Mouse (Mus musculus): ENCODE results near the gene Fev. TPM values are rescaled to one million over a fixed set of nuclear protein-coding genes. Genes with fewer than 3 reads are reported as not detected.

Fev gene
- total RNA-seq, 1 experiment from 2014 or later, result not detected

GRCm38 (mm10) chr1:74851001-74851775, 34.0 kb downstream of the Fev start:
- ATAC-seq (replicated peaks in 1 of 2; ENCODE audit: insufficient read depth in 1 of 2, low FRiP score in 2 of 2, low TSS enrichment in 1 of 2, low read depth in 1 of 2, poor library complexity in 2 of 2, severe bottlenecking in 2 of 2), result no peak

- no peak for ATAC-seq (replicated peaks in 1 of 2; ENCODE audit: insufficient read depth in 1 of 2, low FRiP score in 2 of 2, low TSS enrichment in 1 of 2, low read depth in 1 of 2, poor library complexity in 2 of 2, severe bottlenecking in 2 of 2)
These were observed 35.0 kb downstream of the Fev start for GRCm38 (mm10) chr1:74850251-74850650.

GRCm38 (mm10) chr1:74848946-74849345, 36.3 kb downstream of the Fev start:
- ATAC-seq (replicated peaks in 1 of 2; ENCODE audit: insufficient read depth in 1 of 2, low FRiP score in 2 of 2, low TSS enrichment in 1 of 2, low read depth in 1 of 2, poor library complexity in 2 of 2, severe bottlenecking in 2 of 2), result no peak

GRCm38 (mm10) chr1:74846341-74846740, 38.9 kb downstream of the Fev start:
- no peak for ATAC-seq (replicated peaks in 1 of 2; ENCODE audit: insufficient read depth in 1 of 2, low FRiP score in 2 of 2, low TSS enrichment in 1 of 2, low read depth in 1 of 2, poor library complexity in 2 of 2, severe bottlenecking in 2 of 2)

GRCm38 (mm10) chr1:74843090-74843489, 42.1 kb downstream of the Fev start:
- no peak for ATAC-seq (replicated peaks in 1 of 2; ENCODE audit: insufficient read depth in 1 of 2, low FRiP score in 2 of 2, low TSS enrichment in 1 of 2, low read depth in 1 of 2, poor library complexity in 2 of 2, severe bottlenecking in 2 of 2)

GRCm38 (mm10) chr1:74833255-74833654, 52.0 kb downstream of the Fev start:
- ATAC-seq (replicated peaks in 1 of 2; ENCODE audit: insufficient read depth in 1 of 2, low FRiP score in 2 of 2, low TSS enrichment in 1 of 2, low read depth in 1 of 2, poor library complexity in 2 of 2, severe bottlenecking in 2 of 2), result no peak

Other genes starting within 250 kb of the Fev start
- 23.8 and 25.6 TPM in 2 replicates for gene Ttll4, start 223.7 kb downstream of the Fev start, total RNA-seq (2017)
- gene Cyp27a1, start 171.8 kb downstream of the Fev start, total RNA-seq (2017), result 4.9 and 5.3 TPM in 2 replicates
- not detected in 2 replicates for gene Prkag3, start 136.2 kb downstream of the Fev start, total RNA-seq (2017)
- gene Wnt6, start 113.5 kb downstream of the Fev start, total RNA-seq (2017), result not detected in 2 replicates
- not detected in 2 replicates for gene Wnt10a, start 93.9 kb downstream of the Fev start, total RNA-seq (2017)
- not detected in 2 replicates for gene Cdk5r2, start 30.5 kb downstream of the Fev start, total RNA-seq (2017)
- gene Cryba2, start 7.7 kb upstream of the Fev start, total RNA-seq (2017), result not detected in 2 replicates
- not detected in 2 replicates for gene Cfap65, start 50.2 kb upstream of the Fev start, total RNA-seq (2017)
- gene Ihh, start 66.3 kb upstream of the Fev start, total RNA-seq (2017), result not detected in 2 replicates
- gene Nhej1, start 239.8 kb upstream of the Fev start, total RNA-seq (2017), result 6.5 and 11.6 TPM in 2 replicates
- gene Slc23a3, start 248.5 kb upstream of the Fev start, total RNA-seq (2017), result not detected in 2 replicates

All from hematopoietic stem cell, adult 5-6 weeks (primary cell).